8 mouse cellular contexts compared by ENCODE assay signal in the genomic region with DNA sequence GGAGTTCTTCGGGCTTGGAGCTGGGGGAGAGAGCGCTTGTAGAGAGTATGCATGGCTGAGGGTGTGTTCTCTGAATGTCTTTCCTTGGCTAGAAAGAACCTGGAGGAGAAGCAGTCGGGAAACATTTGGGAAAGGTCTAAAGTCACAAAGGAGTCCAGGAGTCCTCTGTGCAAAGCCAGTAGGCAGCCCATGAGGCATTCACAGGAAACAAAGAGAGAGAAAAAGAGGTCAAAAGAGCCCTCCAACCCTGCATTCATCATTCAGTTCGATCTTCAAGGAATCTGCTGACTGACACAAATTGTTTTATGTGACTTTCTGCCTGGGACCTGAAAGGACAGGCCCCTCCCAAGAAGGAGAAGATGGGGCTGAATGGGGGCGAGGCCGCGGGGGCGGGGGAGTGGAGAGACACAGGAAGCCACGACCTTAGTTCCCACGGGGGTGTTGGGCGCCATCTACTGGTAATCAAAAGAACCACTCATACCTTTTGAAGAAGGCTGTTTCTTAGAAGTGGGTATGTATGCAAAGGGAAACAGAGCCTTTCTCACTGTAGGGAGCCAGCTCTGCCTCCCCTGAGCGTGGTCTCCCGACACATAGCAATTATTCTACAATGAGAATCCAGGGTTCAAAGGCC.
DNase-seq lines count a peak whose midpoint lies in the region; ATAC-seq lines count a peak whose summit lies in the region.

No protein-coding gene starts in this region.

- ATAC-seq in forebrain, embryonic 15.5 days (replicated peaks), result peak; percentile 72

- H3K9me3 ChIP-seq in forebrain, embryonic 15.5 days, result no peaks in the 10 kb centered on the region

- H3K36me3 ChIP-seq in forebrain, embryonic 15.5 days, result no peaks in the 10 kb centered on the region

- no peak overlapping the region for H3K4me3 ChIP-seq in forebrain, embryonic 15.5 days

- H3K4me2 ChIP-seq in forebrain, embryonic 15.5 days (replicated peaks), result peak overlapping the region; percentile 35

- intact Hi-C loops in heart, postnatal 14 days (cut with DNase I), result loop anchor here (1.0 to 10.0 kb wide), 4 partner anchors 124 to 972 kb away; partner anchors contain the start of gene Trib2

- H3K27ac ChIP-seq in forebrain, embryonic 15.5 days (replicated peaks), result no peak overlapping the region

- H3K4me1 ChIP-seq in forebrain, embryonic 15.5 days, result peaks cover 16% of the 10 kb centered on the region

- H3K27me3 ChIP-seq in forebrain, embryonic 15.5 days, result no peaks in the 10 kb centered on the region

- H3K9ac ChIP-seq in forebrain, embryonic 15.5 days (replicated peaks), result no peak overlapping the region

- DNase-seq in ES-CJ7 (ENCODE audit: low read depth, low spot score), result peak; percentile 69
- DNase-seq in c-Kit-positive CD71-negative TER-119-negative erythroid progenitor cells, embryonic 14.5 days (ENCODE audit: low read depth), result peak; percentile 23
- DNase-seq in heart, postnatal 14 days, result peak; percentile 70 to 80
- peak; percentile 28 to 64 for DNase-seq in layer of hippocampus, adult 18-20 months (ENCODE audit: low spot score in 2 of 2)
- DNase-seq in lung, postnatal 14 days, result peak; percentile 72
- peak; percentile 53 for DNase-seq in retina, adult 2 months (ENCODE audit: low read depth, low spot score)
- peak; percentile 90 for DNase-seq in thymus, postnatal 4 days

- 9% methylated on average over 13 of the region's 13 CpGs for WGBS in forebrain, embryonic 15.5 days

Comparison
In these comparisons a context has a peak if more than half of its experiments do, and no peak if none do; other contexts are left out.
1. DNase-seq: peak in every context shown above with its lines; median percentile 90 in thymus, postnatal 4 days; 75 in heart, postnatal 14 days; 72 in lung, postnatal 14 days; 69 in ES-CJ7; 53 in retina, adult 2 months; 46 in layer of hippocampus, adult 18-20 months; 23 in c-Kit-positive CD71-negative TER-119-negative erythroid progenitor cells, embryonic 14.5 days.